Mouse (Mus musculus): ENCODE data around the gene Capn7.

- TF ChIP-seq CTCF (IDR thresholded peaks at IDR 0.05; ENCODE audit: borderline replicate concordance, insufficient read depth, low read depth, low read length) (no peak), POLR2A (IDR thresholded peaks at IDR 0.05; ENCODE audit: borderline replicate concordance, insufficient read depth, low read length) (no peak)
Observed at GRCm38 (mm10) chr14:31413475-31414086, 77.1 kb downstream of the Capn7 start.
